Mouse (Mus musculus): ENCODE data around the gene Dennd5b.
"Not testable (repeated sequence)": the region's sequence is repeated elsewhere in the genome, so short reads cannot be mapped to it uniquely, and the experiment has no call there.

The Dennd5b gene

GRCm38 (mm10) chr6:149031377-149031776 lies 70.1 kb downstream of the Dennd5b start:
- in situ Hi-C loops (cut with MboI, MseI) = no loop called here

GRCm38 (mm10) chr6:149018431-149018830 lies 83.0 kb downstream of the Dennd5b start:
- in situ Hi-C loops (cut with MboI, MseI) = no loop called here

GRCm38 (mm10) chr6:149010766-149011301 lies 90.6 kb downstream of the Dennd5b start:
- in situ Hi-C loops (cut with MboI, MseI) = loop anchor here in 1 of 2 experiments (5.0 kb wide), 1 partner anchor 106 kb away; no protein-coding TSS in a partner anchor

GRCm38 (mm10) chr6:149005009-149005408 lies 96.5 kb downstream of the Dennd5b start:
- in situ Hi-C loops (cut with MboI, MseI) = loop anchor here in 1 of 2 experiments (10.0 kb wide), 1 partner anchor 240 kb away; no protein-coding TSS in a partner anchor

- in situ Hi-C loops (cut with MboI, MseI) = no loop called here
Observed at GRCm38 (mm10) chr6:148994327-148994999, 107.0 kb downstream of the Dennd5b start.

GRCm38 (mm10) chr6:148993117-148994077 lies 108.1 kb downstream of the Dennd5b start:
- in situ Hi-C loops (cut with MboI, MseI) = no loop called here

- in situ Hi-C loops (cut with MboI, MseI) = no loop called here
Observed at GRCm38 (mm10) chr6:148992373-148993116, 108.9 kb downstream of the Dennd5b start.

GRCm38 (mm10) chr6:148991660-148992372 lies 109.7 kb downstream of the Dennd5b start:
- in situ Hi-C loops (cut with MboI, MseI) = no loop called here

- in situ Hi-C loops (cut with MboI, MseI) = not testable (repeated sequence)
Observed at GRCm38 (mm10) chr6:148989792-148990491, 111.5 kb downstream of the Dennd5b start.

- in situ Hi-C loops (cut with MboI, MseI) = no loop called here
Observed at GRCm38 (mm10) chr6:148986003-148986402, 115.5 kb downstream of the Dennd5b start.

- in situ Hi-C loops (cut with MboI, MseI) = no loop called here
Observed at GRCm38 (mm10) chr6:148980495-148980894, 121.0 kb downstream of the Dennd5b start.

- in situ Hi-C loops (cut with MboI, MseI) = no loop called here
Observed at GRCm38 (mm10) chr6:148975096-148975495, 126.4 kb downstream of the Dennd5b start.

- in situ Hi-C loops (cut with MboI, MseI) = no loop called here
Observed at GRCm38 (mm10) chr6:148972891-148973290, 128.6 kb downstream of the Dennd5b start.

- in situ Hi-C loops (cut with MboI, MseI) = no loop called here
Observed at GRCm38 (mm10) chr6:148972059-148972848, 129.2 kb downstream of the Dennd5b start.

GRCm38 (mm10) chr6:148971385-148971940 lies 130.0 kb downstream of the Dennd5b start:
- in situ Hi-C loops (cut with MboI, MseI) = no loop called here

GRCm38 (mm10) chr6:148961285-148961684 lies 140.2 kb downstream of the Dennd5b start:
- in situ Hi-C loops (cut with MboI, MseI) = no loop called here

GRCm38 (mm10) chr6:148959540-148960238 lies 141.8 kb downstream of the Dennd5b start:
- in situ Hi-C loops (cut with MboI, MseI) = no loop called here

GRCm38 (mm10) chr6:148958712-148959111 lies 142.8 kb downstream of the Dennd5b start:
- in situ Hi-C loops (cut with MboI, MseI) = no loop called here
